Mouse (Mus musculus): Measurements from ENCODE around the gene Asb8. TPM values are rescaled to one million over a fixed set of nuclear protein-coding genes. Genes with fewer than 3 reads are reported as not detected.

Asb8 gene
- total RNA-seq (2021), result 10 to 100 TPM; 40.8 to 40.9 TPM
- long read RNA-seq, transcript Asb8-201 (4 exons, 1,049 nt), result minor isoform, 5 of 53 reads
- long read RNA-seq, transcript Asb8-202 (4 exons, 1,100 nt), result major isoform, 38 of 53 reads
- long read RNA-seq, partial matches to known transcripts, result 8 of 53 reads
- long read RNA-seq, other reads (novel, unspliced or antisense), result 2 of 53 reads

- DNase-seq (ENCODE audit: low spot score in 2 of 2), result no peak
Measured at GRCm38 (mm10) chr15:98165525-98165924, at the start of gene Asb8. TSS of gene Asb8 (minus strand) at chr15:98165625.

GRCm38 (mm10) chr15:98214130-98214529, 48.7 kb upstream of the Asb8 start:
- DNase-seq (ENCODE audit: low spot score in 2 of 2), result no peak

- no peak for DNase-seq (ENCODE audit: low spot score in 2 of 2)
Measured at GRCm38 (mm10) chr15:98213336-98213870, 48.0 kb upstream of the Asb8 start.

- no peak for DNase-seq (ENCODE audit: low spot score in 2 of 2)
Measured at GRCm38 (mm10) chr15:98209676-98210075, 44.3 kb upstream of the Asb8 start.

GRCm38 (mm10) chr15:98195442-98195841, 30.0 kb upstream of the Asb8 start, which contains the start of gene Olfr288:
TSS of gene Olfr288 (minus strand) at chr15:98195542.
- DNase-seq (ENCODE audit: low spot score in 2 of 2), result no peak

- DNase-seq (ENCODE audit: low spot score in 2 of 2), result no peak
Measured at GRCm38 (mm10) chr15:98184456-98184855, 19.0 kb upstream of the Asb8 start.

GRCm38 (mm10) chr15:98181856-98182570, 16.6 kb upstream of the Asb8 start:
- no peak for DNase-seq (ENCODE audit: low spot score in 2 of 2)

GRCm38 (mm10) chr15:98181132-98181711, 15.8 kb upstream of the Asb8 start:
- DNase-seq (ENCODE audit: low spot score in 2 of 2), result peak; percentile 87 to 89

GRCm38 (mm10) chr15:98180567-98181131, 15.2 kb upstream of the Asb8 start:
- no peak for DNase-seq (ENCODE audit: low spot score in 2 of 2)

- no peak for DNase-seq (ENCODE audit: low spot score in 2 of 2)
Measured at GRCm38 (mm10) chr15:98177320-98177719, 11.9 kb upstream of the Asb8 start.

- peak; percentile 53 to 70 for DNase-seq (ENCODE audit: low spot score in 2 of 2)
Measured at GRCm38 (mm10) chr15:98173821-98174220, 8.4 kb upstream of the Asb8 start.

GRCm38 (mm10) chr15:98172113-98172512, 6.7 kb upstream of the Asb8 start:
- DNase-seq (ENCODE audit: low spot score in 2 of 2), result no peak

GRCm38 (mm10) chr15:98170917-98171316, 5.5 kb upstream of the Asb8 start:
- no peak for DNase-seq (ENCODE audit: low spot score in 2 of 2)

- peak; percentile 52 for DNase-seq (ENCODE audit: low spot score in 2 of 2)
Measured at GRCm38 (mm10) chr15:98170365-98170764, 4.9 kb upstream of the Asb8 start.

GRCm38 (mm10) chr15:98168622-98169004, 3.2 kb upstream of the Asb8 start:
- no peak for DNase-seq (ENCODE audit: low spot score in 2 of 2)

GRCm38 (mm10) chr15:98167645-98168621, 2.5 kb upstream of the Asb8 start:
- DNase-seq (ENCODE audit: low spot score in 2 of 2), result peak; percentile 86 to 88

- DNase-seq (ENCODE audit: low spot score in 2 of 2), result peak in 1 of 2 experiments; percentile 27
Measured at GRCm38 (mm10) chr15:98166963-98167644, 1.7 kb upstream of the Asb8 start, which contains the start of gene Ccdc184. TSS of gene Ccdc184 (plus strand) at chr15:98167158.

GRCm38 (mm10) chr15:98162561-98162960, 2.9 kb downstream of the Asb8 start:
- no peak for DNase-seq (ENCODE audit: low spot score in 2 of 2)

- no peak for DNase-seq (ENCODE audit: low spot score in 2 of 2)
Measured at GRCm38 (mm10) chr15:98161026-98161805, 4.2 kb downstream of the Asb8 start.

All from layer of hippocampus, postnatal 10 days (tissue).